Mouse (Mus musculus): ENCODE data around the gene Setmar. TPM values are rescaled to one million over a fixed set of nuclear protein-coding genes. Genes with fewer than 3 reads are reported as not detected.

Gene Setmar
- polyA plus RNA-seq, 1 experiment from 2014 or later = 6.8 TPM

Other genes with a start within 250 kb of the Setmar start
- gene Sumf1, start 120.5 kb downstream of the Setmar start, polyA plus RNA-seq (2015; fragmentation: Nextera tagmentation; extraction: Ambion mirVana) = 11.7 and 12.0 TPM in 2 replicates
- 15.0 and 18.2 TPM in 2 replicates for gene Itpr1, start 148.1 kb downstream of the Setmar start, polyA plus RNA-seq (2015; fragmentation: Nextera tagmentation; extraction: Ambion mirVana)